Mouse (Mus musculus) regulatory T cell (primary cell): ENCODE results near the gene Aff1.

ENCODE experiments used
- in situ Hi-C: fragments of 300-600 bp; cut with MboI, MseI; formaldehyde crosslinking; loops from one replicate; pipeline ENCODE4 v1.15.1; 2025; ENCODE audit warnings: high pct_unique_total_duplicates

Gene Aff1

DNA sequence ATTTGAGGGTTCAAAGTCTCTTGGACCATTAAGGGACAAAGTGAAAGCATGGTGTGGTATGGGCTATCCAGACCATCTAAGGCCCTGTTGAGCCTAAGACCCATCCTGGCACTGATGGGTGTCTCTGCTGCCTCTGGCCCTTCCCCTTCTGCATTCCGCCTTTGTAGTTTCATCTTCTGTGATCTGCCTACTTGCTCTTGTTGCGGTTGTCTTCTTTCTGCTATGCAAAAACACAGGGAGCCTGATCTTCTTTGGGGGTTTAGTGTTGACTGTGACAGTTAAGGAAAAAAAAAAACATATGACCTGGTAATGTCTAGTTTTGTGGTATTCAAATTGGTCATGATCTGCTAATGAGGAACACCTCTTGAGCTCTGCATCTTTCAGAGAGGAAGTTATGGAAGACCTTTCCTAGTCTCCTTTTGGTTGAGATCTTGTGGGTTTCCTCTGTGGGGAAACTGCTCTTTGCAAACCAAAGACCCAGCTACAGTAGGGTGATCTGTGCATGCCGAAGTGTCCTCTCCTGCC lies 54.4 kb downstream of the Aff1 start:
- in situ Hi-C loops: no loop called here

DNA sequence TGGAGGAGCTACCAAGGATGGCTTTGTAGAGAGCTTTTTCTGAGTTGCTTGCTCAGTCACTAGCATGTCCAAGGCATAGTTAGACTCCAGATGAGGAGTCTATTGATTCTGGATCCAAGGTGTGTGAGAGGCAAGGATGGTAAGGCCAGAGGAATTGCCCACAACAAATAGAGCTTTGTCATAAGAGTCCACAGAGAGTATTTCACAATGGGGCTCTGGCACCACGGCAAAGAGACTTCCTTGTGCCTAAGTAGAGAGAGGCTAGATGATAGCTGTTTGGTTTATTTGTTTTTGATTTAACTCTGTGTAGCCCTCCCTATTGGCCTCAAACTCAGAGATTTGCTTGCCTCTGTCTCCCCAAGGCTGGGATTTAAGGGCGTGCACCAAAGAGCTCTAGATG lies 54.9 kb downstream of the Aff1 start:
- in situ Hi-C loops: no loop called here

DNA sequence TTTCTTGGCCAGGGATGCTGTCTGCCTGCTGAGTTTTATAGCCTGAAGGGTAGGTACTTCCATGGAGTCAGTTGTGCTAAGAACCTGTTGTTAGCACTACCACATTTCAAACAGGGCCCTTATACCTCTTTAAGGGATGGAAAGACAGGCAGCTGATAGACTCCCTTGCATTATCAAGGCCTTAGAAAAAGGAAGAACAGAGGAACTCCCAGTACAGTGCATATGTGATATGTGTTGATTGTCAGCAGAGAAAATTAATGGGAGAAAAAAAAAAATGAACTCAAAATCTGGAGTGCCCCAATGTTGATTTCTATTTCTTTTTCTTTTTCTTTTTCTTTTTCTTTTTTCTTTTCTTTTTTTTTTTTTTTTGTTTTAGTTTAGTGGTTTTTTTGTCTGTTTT lies 56.2 kb downstream of the Aff1 start:
- in situ Hi-C loops: no loop called here

DNA sequence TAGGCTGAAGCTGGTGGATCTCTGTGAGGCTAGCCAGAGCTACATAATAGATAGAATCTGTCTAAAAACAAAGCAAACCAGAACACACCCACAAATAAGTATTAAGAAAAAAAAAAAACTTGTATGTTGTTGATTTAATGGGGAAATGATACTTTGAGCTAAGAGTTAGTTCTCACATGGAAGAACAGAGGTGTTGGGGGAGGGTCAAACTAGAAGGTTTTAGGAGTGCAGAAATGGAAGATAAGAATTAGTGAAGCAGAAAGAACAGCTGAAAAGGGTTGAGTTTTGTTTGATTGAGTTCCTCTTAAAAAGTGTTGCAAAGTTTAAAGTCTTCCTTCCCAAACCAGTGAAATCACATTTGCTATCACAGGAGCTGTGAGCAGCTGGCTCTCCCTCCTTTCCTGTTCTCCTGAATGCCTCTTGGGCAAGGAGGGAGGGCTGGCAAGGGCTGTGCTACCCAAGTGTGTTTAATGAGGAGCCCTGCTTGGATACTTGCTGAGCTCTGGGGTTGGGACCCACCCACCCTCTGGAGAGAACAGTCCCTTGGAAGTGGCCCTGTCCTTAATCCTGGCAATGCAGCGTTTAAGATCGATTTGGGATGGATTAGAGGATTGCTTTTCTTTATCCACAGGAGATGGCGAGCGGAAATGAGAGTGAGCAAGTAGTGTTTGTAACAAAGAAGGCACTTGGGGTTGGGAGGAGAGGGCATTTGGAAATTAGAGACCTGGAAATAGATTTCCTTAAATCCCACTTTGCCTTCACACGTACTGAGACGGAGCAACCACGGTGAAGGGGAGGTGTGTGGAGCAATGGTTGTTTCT lies 57.5 kb downstream of the Aff1 start:
- in situ Hi-C loops: no loop called here

DNA sequence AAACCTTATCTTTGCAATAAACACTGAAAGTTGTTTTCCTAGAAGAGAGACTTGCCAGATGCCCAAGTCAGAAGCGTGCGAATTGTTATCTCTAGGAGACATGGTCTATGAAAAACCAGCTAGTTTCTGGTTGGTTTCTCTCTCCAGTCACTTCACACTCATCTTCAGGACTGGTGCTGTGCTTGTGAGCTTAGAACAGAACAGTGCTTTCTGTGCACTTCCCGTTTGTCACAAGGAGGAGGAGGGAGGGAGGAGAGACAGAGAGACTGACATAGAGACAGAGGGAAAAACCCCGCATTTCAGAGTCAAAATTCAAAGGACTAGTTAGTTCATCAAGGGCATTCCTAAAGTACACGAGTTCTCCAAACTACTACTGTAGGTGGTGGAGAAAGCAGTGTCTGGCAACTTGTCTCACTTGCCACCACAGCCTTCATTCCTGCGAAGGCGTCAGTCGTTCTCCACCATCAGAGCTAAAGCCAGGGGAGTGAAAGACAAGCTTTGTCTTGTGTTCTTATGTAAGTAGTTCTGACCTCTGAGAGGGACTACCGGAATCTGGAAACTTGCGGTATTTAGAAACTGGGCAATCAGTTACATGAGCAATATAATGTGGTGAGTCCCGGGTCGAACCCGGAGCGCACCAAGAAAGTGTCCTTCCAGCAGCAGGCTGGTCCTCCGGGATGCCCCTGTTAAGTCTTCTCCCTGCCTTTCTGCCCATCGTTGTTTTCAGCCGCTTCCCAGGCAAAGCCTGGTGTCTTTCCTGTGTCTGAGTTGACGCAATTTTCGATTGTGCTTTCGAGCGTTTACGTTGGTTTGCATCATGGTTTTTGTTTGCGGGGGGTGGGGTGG lies 60.7 kb downstream of the Aff1 start:
- in situ Hi-C loops: no loop called here

DNA sequence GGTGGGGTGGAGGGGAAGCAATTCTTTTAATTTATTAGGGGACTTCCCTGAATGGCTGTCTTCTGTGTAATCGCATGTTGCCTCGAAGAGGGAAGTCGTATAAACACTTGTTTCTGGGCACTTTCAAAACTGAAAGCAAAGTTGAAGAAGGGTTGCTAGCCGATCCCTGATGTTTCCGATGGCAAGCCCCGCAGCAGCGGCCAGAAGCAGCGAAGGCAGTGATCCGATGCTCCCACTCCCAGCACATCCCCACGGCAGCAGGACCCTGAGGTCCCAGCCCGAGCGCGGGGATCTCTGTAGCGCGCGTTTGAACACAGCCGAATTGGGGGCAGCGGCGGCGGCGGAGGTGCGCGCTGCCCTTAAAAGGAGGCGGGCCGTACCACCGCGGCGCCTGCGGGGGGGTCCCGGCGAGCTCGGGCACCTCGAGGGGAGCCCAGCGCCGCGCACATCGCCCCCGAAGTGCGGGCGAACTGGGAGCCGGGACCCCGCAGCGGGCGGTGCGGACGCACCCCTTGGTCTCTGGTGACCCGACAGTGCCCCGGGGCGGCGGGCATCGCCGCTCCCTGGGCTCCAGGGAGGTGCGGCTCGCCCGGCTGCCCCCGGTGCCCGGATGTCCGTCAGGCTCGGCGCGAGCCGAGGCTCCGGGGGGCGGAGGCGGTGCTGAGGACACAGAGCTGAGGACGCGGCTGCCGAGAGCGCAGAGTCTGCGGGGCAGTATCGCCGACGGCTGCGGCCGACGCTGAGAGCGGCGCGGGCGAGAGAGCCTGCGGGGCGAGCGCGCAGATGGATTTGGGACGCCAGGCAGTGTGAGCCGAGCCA lies 61.5 kb downstream of the Aff1 start:
- in situ Hi-C loops: no loop called here

DNA sequence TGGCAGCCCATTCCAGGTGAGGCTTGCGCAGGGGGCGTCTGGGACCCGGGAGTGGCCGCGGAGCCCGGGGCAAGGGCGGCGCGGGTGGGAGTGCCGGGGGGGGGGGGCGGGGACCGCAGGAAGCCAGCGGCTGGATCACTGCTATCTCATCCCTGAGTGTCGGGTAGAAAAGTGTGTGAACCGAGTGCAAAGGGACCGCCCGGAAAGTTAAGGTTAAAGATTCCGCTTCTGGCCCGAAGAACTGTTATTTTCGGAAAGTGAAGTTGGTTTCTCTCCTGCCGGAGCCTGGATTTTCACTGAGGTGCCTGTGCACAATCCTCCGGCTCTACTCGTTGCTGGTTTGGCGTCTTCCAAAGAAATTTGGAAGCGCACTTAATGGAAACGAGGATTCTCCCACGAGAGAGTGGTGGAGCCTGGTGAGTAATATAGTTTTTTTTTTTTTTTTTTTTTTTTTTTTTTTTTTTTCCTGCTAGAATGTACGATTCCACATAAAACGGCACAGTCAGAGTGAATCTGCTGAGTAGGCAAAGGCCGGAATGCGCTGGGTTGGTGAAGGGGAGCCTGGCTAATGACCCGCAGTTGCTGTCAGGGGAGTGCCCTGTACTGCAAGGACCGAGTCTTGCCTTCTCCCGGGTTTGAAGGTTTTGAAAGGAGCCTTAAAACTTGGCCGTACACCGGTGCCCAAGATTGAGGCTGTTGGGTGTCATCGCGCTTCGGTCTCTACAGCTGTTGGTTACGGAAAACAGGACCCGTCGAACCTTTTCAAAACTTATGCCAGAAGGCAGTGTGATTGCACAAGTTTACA lies 62.4 kb downstream of the Aff1 start:
- in situ Hi-C loops: no loop called here

DNA sequence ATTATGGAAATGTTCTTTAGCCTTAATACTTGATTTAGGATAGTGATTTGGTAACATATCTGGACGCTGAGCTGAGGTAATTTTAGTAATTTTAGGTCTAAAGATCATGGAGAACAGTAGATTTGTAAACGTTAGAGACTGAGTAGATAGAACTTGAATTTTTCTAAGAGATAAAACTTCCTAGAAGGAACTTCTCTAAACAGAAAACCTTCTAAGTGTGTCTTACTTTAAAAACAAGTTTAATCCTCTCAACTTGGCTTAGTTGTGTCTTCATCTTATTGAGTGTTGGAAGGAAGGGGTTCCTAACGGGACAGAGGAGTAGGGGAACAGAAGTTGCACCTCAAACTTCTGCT lies 62.9 kb downstream of the Aff1 start:
- in situ Hi-C loops: no loop called here

DNA sequence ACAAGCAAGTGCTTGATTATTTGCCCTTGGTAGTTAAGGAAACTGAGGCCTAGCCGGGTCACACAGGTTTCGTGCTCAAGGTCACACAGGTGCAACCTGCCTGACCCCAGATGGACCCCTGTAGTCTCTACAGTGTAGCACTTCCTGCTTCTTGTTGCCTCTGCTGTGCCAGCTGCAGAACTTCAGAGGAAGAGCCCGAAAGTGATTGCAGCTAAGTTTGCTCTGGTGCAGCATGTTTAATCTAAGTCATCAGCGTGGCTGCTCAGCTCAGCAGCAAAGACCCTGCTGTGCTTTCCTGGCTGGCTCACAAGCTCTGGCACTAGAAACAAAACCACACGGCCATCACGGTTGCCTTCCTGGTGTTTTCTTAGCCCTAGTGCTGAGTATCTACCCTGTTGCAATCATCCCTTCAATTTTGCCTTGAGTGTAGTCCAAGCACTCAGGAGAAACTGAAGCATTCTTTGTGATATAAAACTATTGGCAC lies 64.1 kb downstream of the Aff1 start:
- in situ Hi-C loops: no loop called here

DNA sequence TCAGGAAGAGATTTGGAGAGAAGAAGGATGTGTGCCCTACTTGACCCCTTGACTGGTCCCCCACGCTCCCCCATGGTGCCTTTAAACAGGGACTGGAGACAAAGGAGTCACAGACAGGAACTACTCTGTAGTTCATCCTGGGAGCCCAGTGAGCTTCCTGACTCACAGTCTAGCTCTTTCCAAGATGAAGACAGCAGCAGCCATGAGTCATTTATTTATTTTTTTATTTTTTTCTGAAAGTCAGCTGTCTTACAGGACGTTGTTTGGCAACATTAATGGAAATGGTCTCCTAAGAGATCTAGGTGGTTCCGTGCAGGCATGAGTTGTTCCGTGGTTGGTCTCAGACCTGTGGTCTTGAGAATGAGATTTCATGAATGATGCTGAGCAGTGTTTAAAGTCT lies 66.3 kb downstream of the Aff1 start:
- in situ Hi-C loops: no loop called here

DNA sequence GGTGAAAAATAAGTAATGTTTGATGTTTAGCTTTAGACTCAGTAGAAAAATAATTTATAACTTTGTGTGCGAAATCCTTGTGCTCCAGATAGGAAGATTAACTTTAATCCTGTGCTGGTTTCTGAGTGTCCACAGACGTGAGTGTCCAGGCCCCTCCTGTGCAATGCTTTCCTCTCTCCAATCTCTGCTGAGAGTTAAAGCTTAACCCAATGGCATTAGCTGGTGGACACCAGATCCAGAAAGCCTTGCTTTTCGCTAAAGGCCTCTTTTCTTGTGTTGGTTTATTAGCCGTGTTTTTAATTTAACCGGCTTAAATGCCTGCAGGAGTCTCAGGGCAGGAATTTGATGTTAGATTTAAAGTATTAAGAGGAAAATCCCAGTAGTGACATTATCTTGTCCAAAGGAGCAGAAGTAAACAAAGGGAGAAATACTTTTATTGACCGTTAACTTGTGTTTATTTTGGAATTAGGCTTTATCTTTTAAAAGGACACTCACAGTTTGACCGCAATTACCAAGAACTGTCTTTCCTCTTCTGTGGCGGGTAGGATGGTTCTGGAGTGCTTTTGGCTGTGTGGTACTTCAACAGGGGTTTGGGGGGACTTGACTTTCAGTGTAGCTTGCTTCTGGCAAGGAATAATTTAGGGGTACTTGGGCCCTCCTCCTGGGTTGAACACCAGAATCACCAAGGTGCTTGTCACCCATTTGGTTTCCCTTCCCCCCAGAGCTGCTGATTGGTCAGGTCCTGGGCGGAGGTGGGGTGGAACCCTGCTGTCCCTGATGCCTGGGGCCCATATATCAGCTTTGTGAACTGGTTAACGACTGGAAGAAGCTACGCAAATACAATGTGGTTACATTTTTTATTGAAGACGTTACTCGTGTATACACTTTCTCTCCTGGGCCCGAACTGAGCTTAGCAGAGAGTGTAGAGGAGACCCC lies 67.6 kb downstream of the Aff1 start:
- in situ Hi-C loops: no loop called here

DNA sequence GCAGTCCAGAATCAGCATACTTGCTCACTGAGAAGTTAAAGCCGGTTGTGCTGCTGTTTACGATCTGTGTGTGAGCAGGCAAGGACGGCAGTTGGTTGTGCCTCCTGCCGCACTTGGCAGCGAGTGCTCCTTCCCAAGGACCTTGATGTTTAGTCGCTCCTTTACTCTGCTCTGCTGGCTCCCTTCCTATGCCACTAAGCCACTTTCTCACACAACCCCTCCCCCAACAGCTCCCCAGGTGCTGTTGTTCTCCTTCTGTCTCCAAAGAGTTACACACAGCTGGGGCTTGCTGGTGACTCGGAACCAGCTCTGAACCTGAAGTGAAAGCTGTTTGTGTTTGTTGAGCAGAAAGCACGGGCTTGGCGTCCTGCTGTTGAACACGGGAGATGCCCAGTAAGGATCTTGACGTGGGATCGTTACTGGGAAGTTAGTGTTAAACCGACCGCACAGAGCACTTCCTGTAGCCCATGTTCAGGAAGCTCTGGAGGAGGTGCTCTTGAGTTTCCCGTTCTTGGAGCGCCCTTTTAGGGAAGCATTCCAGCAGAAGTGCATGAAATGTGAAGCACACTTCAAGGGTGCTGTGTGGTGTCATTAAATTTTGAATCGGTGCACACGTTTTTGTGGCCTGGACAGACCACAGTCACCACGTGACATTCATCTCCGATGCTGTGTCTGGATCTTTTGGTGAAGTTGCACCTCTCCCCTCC lies 68.4 kb downstream of the Aff1 start:
- in situ Hi-C loops: no loop called here

DNA sequence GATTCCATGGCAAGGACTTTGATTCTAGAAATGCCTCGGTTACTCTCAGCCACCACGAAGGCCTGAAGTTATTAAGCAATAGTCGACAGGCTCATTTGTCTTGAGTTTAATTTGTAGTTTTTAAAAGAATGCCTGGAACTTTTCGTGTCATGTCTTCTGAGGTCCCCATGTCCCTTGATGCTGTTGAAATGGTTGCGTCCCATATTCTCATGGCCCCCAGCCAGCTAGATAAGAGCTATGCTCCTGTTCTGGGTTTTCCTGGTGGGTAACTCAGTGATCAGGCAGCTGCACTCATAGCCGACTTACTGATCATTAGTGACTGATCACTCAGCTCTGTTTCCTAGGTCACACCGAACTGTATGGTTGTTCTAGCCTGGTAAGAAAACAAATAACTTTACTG lies 69.6 kb downstream of the Aff1 start:
- in situ Hi-C loops: no loop called here

DNA sequence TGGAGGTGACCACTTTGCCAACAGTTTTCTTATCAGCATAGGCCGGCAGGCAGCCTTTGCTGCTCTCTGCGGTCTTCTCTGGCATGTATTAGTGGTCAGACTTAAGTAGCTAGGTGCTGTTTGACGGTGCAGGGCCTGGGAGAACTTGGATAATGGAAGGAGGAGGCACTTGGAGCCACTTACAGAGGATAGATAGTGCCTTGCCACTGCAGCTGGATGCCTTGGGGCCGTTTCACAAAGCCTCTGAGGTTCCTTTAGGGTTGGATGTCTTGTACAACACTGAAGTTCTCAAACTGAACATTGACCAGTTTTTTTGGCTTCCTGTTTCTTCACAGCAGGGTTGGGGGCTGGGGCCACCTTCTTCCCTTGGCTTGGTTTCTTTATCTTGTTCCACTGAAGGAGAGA lies 70.7 kb downstream of the Aff1 start:
- in situ Hi-C loops: no loop called here

DNA sequence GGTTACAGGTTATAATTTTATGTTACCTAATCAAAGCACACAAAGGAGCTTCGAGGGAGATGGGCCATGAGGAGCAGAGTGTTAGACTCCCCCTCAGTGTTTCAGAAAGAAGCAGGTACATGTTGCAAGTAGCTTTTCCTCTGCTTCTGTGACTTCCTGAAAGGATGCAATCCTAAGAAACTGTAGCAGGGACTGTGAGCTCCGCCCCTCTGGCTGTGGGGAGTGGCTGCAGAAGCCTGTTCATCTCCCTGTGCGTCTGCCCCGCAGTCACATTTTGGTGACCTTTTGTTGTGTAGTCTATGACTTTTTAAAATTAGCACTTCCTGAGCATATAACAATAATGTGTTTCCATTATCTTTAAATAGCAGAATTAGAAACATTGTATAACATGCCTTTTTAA lies 73.2 kb downstream of the Aff1 start:
- in situ Hi-C loops: no loop called here

DNA sequence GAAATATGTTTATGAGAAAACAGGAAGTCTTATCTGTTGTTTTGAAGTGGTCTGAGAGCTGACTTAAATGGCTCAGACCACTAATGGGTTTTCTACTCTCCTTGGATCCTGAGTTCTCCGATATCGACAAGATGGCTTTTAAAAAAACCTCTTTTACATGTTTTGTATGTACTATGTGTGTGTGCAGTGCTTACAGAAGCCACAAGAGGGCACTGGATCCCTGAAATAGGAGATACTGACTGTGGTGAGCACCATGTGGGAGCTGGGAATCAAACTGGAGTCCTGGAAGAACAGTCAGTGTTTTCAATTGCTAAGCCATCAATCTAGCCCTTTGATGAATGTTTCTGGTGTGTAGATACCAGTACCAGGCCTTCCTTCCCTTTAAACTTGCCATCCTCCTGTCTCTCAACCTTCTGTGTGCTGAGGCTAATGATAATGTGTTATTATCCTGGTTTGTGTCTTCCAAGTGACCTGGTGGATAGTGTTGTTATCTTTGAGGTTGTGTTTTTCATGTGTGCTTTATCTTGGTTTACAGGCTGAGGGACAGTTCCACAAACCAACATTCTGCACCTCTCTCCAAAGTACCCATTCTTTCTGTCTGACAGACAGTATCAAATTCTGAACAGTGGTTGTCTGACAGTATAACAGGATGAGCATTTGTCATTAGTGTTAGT lies 73.7 kb downstream of the Aff1 start:
- in situ Hi-C loops: no loop called here

DNA sequence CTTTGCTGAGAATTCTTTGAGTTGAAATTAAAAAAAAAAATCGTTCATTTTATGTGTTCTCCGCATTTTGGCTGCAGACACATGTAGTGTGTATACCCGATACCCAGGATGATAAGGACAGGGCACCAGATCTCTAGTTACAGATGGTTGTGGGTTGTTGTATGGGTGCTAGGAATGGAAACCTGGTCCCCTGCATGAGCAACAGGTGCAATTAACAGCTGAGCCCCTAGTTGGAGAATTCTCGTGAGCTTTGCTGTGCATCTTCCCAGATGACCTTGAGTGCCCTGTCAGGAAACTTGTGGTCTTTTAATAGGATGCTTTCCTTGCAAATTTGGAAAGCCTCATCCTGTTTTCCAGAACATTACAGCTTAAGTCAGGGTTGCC lies 74.2 kb downstream of the Aff1 start:
- in situ Hi-C loops: no loop called here

DNA sequence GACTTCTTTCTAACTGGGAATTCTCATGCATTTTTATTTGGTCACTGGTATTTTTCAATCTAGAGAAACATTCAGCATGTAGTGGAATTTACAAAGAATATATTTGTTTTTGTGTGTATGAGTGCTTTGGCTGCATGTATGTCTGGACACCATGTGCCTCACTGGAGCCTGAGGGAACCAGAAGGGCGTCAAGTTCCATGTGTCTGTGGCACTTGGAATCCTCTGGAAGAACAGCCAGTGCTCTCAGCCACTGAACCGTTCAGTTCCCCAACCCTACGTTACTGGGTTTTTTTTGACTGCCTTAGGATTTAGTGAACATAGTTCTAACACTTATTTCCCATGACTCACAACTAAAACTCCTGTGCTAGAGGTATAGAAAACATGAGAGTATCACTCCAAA lies 76.8 kb downstream of the Aff1 start:
- in situ Hi-C loops: no loop called here

DNA sequence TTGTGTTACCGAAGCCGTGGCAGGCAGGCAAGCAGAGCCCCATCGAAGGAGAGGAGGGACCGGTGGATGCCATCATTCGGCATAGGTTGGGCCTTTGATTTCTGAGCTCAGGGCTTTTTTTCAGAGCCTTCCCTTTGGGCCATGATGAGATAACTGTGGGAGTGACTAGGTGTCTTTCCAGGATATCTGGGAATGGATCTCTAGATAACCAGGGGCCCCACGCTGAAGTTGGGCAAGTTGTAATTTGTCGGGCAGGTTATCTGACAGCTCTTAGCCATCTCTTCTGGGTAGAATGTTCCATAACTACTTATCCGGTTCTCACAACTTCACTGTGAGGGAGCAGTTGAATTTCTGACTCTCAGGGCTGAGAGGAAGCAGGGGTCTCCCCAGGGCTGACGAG lies 77.5 kb downstream of the Aff1 start:
- in situ Hi-C loops: no loop called here
